Mouse (Mus musculus) Patski (cell line): ENCODE measurements at regions not wholly inside any gene's neighbourhood (a gene's known extent, or its start where the extent isn't known, plus 50 kb on each side); places are given as distances from the start of the nearest gene placed in this dataset.

ENCODE experiments used
- ATAC-seq: fragments of 100-300 bp; one replicate; pipeline ENCODE4 v1.8.0; 2021
- CTCF ChIA-PET: fragments of 350-600 bp; sonication (Branson Sonifier 250); formaldehyde crosslinking; loops from one replicate; lab custom pipeline; 2022; ENCODE audit warnings: inconsistent platforms; lab: Charles Lee
- POLR2A ChIA-PET: fragments of 350-600 bp; sonication (Branson Sonifier 250); formaldehyde crosslinking; loops from one replicate; lab custom pipeline; 2022; ENCODE audit warnings: antibody characterized with exemption, inconsistent platforms; lab: Charles Lee
- DNase-seq: peaks from one replicate; pipeline ENCODE4 v3.0.0-alpha.2; 2011; ENCODE audit warnings: low read depth, low spot score
- H3K27me3 ChIP-seq: fragments of 371-371 bp; one replicate; pipeline ENCODE4 v1.5.1; 2021
- CTCF ChIP-seq: fragments of 100-300 bp; IDR thresholded peaks from one replicate; pipeline ENCODE4 v1.5.1; 2021
- in situ Hi-C: fragments of 300-500 bp; cut with MboI; formaldehyde crosslinking; loops from 3 replicates; pipeline ENCODE4 v1.11.1; 2018; ENCODE audit warnings: low pct_unique_long_range_greater_than_20kb, mixed read lengths

- in situ Hi-C loops = no loop called here
- ChIA-PET CTCF (no interaction called here), POLR2A (no interaction called here)
- ATAC-seq = no peak
- no peak for TF ChIP-seq CTCF
- DNase-seq = no peak
- H3K27me3 ChIP-seq = no peaks in the 10 kb centered on the region
Measured at GRCm38 (mm10) chr17:64382894-64383293, 51.2 kb upstream of the Pja2 start.

- DNase-seq (no peak), ATAC-seq (no peak)
- in situ Hi-C loops = no loop called here
- H3K27me3 ChIP-seq = no peaks in the 10 kb centered on the region
- peak; percentile 21 for TF ChIP-seq CTCF
- CTCF ChIA-PET = no interaction called here
- POLR2A ChIA-PET = no interaction called here
Measured at GRCm38 (mm10) chr17:64383600-64383999, 51.9 kb upstream of the Pja2 start.

GRCm38 (mm10) chr17:64390349-64390748 lies 58.6 kb upstream of the Pja2 start:
- DNase-seq (no peak), ATAC-seq (no peak)
- CTCF ChIA-PET = no interaction called here
- in situ Hi-C loops = no loop called here
- no peak for TF ChIP-seq CTCF
- peaks cover 9% of the 10 kb centered on the region for H3K27me3 ChIP-seq
- POLR2A ChIA-PET = no interaction called here

- peaks cover 9% of the 10 kb centered on the region for H3K27me3 ChIP-seq
- POLR2A ChIA-PET = interaction anchor here (0.6 kb wide), 1 partner anchor 83 kb away, joined by 3 read pairs; no protein-coding TSS in a partner anchor
- in situ Hi-C loops = no loop called here
- CTCF ChIA-PET = no interaction called here
- DNase-seq (no peak), ATAC-seq (no peak)
- TF ChIP-seq CTCF = no peak
Measured at GRCm38 (mm10) chr17:64397254-64397897, 65.7 kb upstream of the Pja2 start.

GRCm38 (mm10) chr17:64398114-64398692 lies 66.5 kb upstream of the Pja2 start:
- no peak for TF ChIP-seq CTCF
- DNase-seq (peak; percentile 37), ATAC-seq (no peak)
- peaks cover 6% of the 10 kb centered on the region for H3K27me3 ChIP-seq
- in situ Hi-C loops = no loop called here
- ChIA-PET POLR2A (interaction anchor here (0.6 kb wide), 1 partner anchor 84 kb away, joined by 3 read pairs; no protein-coding TSS in a partner anchor), CTCF (no interaction called here)

GRCm38 (mm10) chr17:64398708-64399107 lies 67.0 kb upstream of the Pja2 start:
- ChIA-PET CTCF (no interaction called here), POLR2A (no interaction called here)
- TF ChIP-seq CTCF = no peak
- no peak for ATAC-seq
- in situ Hi-C loops = no loop called here
- DNase-seq = no peak
- peaks cover 4% of the 10 kb centered on the region for H3K27me3 ChIP-seq

- H3K27me3 ChIP-seq = peaks cover 5% of the 10 kb centered on the region
- in situ Hi-C loops = no loop called here
- CTCF ChIA-PET = interaction anchor here (1.0 kb wide), 1 partner anchor 26 kb away, joined by 3 read pairs; no protein-coding TSS in a partner anchor
- POLR2A ChIA-PET = no interaction called here
- no peak for DNase-seq
- no peak for TF ChIP-seq CTCF
- peak; percentile 55 for ATAC-seq
Measured at GRCm38 (mm10) chr17:64406742-64407254, 75.1 kb upstream of the Pja2 start.

GRCm38 (mm10) chr17:64407255-64408011 lies 75.7 kb upstream of the Pja2 start:
- POLR2A ChIA-PET = no interaction called here
- in situ Hi-C loops = no loop called here
- ATAC-seq = peak; percentile 64

GRCm38 (mm10) chr17:64425811-64426210 lies 94.1 kb upstream of the Pja2 start:
- TF ChIP-seq CTCF = no peak
- no peak for ATAC-seq
- ChIA-PET CTCF (interaction anchor here (1.6 kb wide), 1 partner anchor 51 kb away, joined by 3 read pairs; no protein-coding TSS in a partner anchor), POLR2A (no interaction called here)
- peaks cover 14% of the 10 kb centered on the region for H3K27me3 ChIP-seq
- no peak for DNase-seq
- in situ Hi-C loops = no loop called here

More at GRCm38 (mm10) chr17:64407255-64408011, 75.7 kb upstream of the Pja2 start:
- peaks cover 5% of the 10 kb centered on the region for H3K27me3 ChIP-seq
- no peak for TF ChIP-seq CTCF
- CTCF ChIA-PET = interaction anchor here (1.0 kb wide), 1 partner anchor 25 kb away, joined by 3 read pairs; no protein-coding TSS in a partner anchor
- DNase-seq = no peak

- H3K27me3 ChIP-seq = peaks cover 14% of the 10 kb centered on the region
- TF ChIP-seq CTCF = no peak
- ChIA-PET CTCF (interaction anchor here (1.6 kb wide), 1 partner anchor 52 kb away, joined by 3 read pairs; no protein-coding TSS in a partner anchor), POLR2A (interaction anchor here (0.6 kb wide), 1 partner anchor 309 kb away, joined by 3 read pairs; no protein-coding TSS in a partner anchor)
- DNase-seq = no peak
- in situ Hi-C loops = no loop called here
- ATAC-seq = no peak
Measured at GRCm38 (mm10) chr17:64426536-64426935, 94.8 kb upstream of the Pja2 start.
